Mouse (Mus musculus): ENCODE measurements at regions not wholly inside any gene's neighbourhood (a gene's known extent, or its start where the extent isn't known, plus 50 kb on each side); places are given as distances from the start of the nearest gene placed in this dataset.
"Not testable (repeated sequence)": the region's sequence is repeated elsewhere in the genome, so short reads cannot be mapped to it uniquely, and the experiment has no call there.

DNA sequence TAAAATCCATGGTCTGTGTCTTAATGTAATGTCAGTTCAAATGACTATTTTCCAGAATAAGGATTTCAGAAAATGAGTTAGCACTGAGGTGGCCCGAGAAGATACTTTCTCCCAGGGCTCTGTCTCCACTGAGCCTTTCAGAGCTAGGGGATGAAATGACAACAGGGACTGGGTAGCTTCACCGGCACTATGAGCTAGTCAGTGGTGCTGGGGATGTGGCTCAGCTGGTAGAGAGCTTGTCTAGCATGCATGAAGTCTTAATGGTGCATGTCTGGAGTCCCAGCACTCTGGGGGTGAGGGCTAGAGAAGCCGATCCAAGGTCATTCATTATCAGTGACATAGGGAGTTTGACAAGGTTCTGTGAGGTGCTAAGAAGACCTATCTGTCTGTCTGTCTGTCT, 75.1 kb upstream of the Rpl34 start:
- no peaks in the 10 kb centered on the region for H3K27me3 ChIP-seq (ENCODE audit: control insufficient read depth, insufficient read depth, low read length)
- no peak for ATAC-seq (ENCODE audit: low FRiP score)

GRCm38 (mm10) chr3:130804327-130804662, 74.1 kb upstream of the Rpl34 start:
- WGBS, result 78% methylated on average over 6 of the region's 6 CpGs
- Histone ChIP-seq H3K36me3 (replicated peaks; ENCODE audit: control insufficient read depth, insufficient read depth) (no peaks in the 10 kb centered on the region), H3K9ac (no peak overlapping the region), H3K4me1 (replicated peaks; ENCODE audit: control insufficient read depth, insufficient read depth, low read length) (no peaks in the 10 kb centered on the region), H3K27me3 (ENCODE audit: control insufficient read depth, insufficient read depth, low read length) (no peaks in the 10 kb centered on the region), H3K27ac (no peak overlapping the region), H3K4me2 (replicated peaks) (no peak overlapping the region), H3K4me3 (replicated peaks; ENCODE audit: low read length) (no peak overlapping the region), H3K9me3 (ENCODE audit: control insufficient read depth, low read length) (no peaks in the 10 kb centered on the region)
- ATAC-seq (ENCODE audit: low FRiP score), result no peak
- DNase-seq (ENCODE audit: low spot score), result no peak

More for the DNA sequence above, 75.1 kb upstream of the Rpl34 start:
- Histone ChIP-seq H3K4me1 (replicated peaks; ENCODE audit: control insufficient read depth, insufficient read depth, low read length) (no peaks in the 10 kb centered on the region), H3K27ac (no peak overlapping the region), H3K9ac (no peak overlapping the region), H3K4me3 (replicated peaks; ENCODE audit: low read length) (no peak overlapping the region), H3K36me3 (replicated peaks; ENCODE audit: control insufficient read depth, insufficient read depth) (no peaks in the 10 kb centered on the region), H3K9me3 (ENCODE audit: control insufficient read depth, low read length) (no peaks in the 10 kb centered on the region), H3K4me2 (replicated peaks) (no peak overlapping the region)
- WGBS, result 91% methylated on average over 3 of the region's 3 CpGs
- no peak for DNase-seq (ENCODE audit: low spot score)

GRCm38 (mm10) chr3:130803591-130804326, 73.6 kb upstream of the Rpl34 start:
- no peak for ATAC-seq (ENCODE audit: low FRiP score)
- Histone ChIP-seq H3K9me3 (ENCODE audit: control insufficient read depth, low read length) (no peaks in the 10 kb centered on the region), H3K9ac (no peak overlapping the region), H3K27me3 (ENCODE audit: control insufficient read depth, insufficient read depth, low read length) (no peaks in the 10 kb centered on the region), H3K4me1 (replicated peaks; ENCODE audit: control insufficient read depth, insufficient read depth, low read length) (no peaks in the 10 kb centered on the region), H3K4me3 (replicated peaks; ENCODE audit: low read length) (no peak overlapping the region), H3K36me3 (replicated peaks; ENCODE audit: control insufficient read depth, insufficient read depth) (no peaks in the 10 kb centered on the region), H3K27ac (no peak overlapping the region), H3K4me2 (replicated peaks) (no peak overlapping the region)
- 70% methylated on average over 12 of the region's 12 CpGs for WGBS
- peak; percentile 33 for DNase-seq (ENCODE audit: low spot score)

- ATAC-seq (ENCODE audit: low FRiP score) (no peak), DNase-seq (ENCODE audit: low spot score) (no peak)
- Histone ChIP-seq H3K27me3 (ENCODE audit: control insufficient read depth, insufficient read depth, low read length) (no peaks in the 10 kb centered on the region), H3K4me2 (replicated peaks) (no peak overlapping the region), H3K4me1 (replicated peaks; ENCODE audit: control insufficient read depth, insufficient read depth, low read length) (no peaks in the 10 kb centered on the region), H3K36me3 (replicated peaks; ENCODE audit: control insufficient read depth, insufficient read depth) (no peaks in the 10 kb centered on the region), H3K9me3 (ENCODE audit: control insufficient read depth, low read length) (no peaks in the 10 kb centered on the region), H3K27ac (no peak overlapping the region), H3K4me3 (replicated peaks; ENCODE audit: low read length) (no peak overlapping the region), H3K9ac (no peak overlapping the region)
- WGBS, result 92% methylated on average over 2 of the region's 2 CpGs
Observed at GRCm38 (mm10) chr3:130800016-130800415, 69.8 kb upstream of the Rpl34 start.

- not testable (repeated sequence) for DNase-seq (ENCODE audit: low spot score); ATAC-seq (ENCODE audit: low FRiP score)
Observed at GRCm38 (mm10) chr3:130797956-130798355, 67.8 kb upstream of the Rpl34 start.

DNA sequence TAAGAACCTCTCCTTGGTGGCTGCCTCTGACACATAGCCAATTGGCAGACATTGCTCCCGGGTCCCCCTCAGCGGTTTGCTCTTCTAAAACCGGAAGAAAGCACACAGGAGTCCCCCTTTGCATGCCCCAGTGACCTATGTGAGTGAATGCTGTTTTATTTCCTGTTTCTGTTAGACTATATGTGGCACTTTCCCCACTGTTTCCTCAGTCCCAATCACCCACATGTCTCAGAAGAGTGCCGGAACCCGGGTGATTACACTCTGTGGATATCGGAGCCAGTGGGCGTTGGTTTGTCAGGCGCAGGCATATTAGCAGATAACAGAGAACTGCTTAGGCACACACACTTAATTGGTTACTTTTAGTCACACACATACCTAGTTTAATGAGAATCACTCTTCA, 66.3 kb upstream of the Rpl34 start:
- Histone ChIP-seq H3K4me2 (replicated peaks) (no peak overlapping the region), H3K9ac (no peak overlapping the region), H3K36me3 (replicated peaks; ENCODE audit: control insufficient read depth, insufficient read depth) (no peaks in the 10 kb centered on the region), H3K27me3 (ENCODE audit: control insufficient read depth, insufficient read depth, low read length) (no peaks in the 10 kb centered on the region), H3K4me3 (replicated peaks; ENCODE audit: low read length) (no peak overlapping the region), H3K4me1 (replicated peaks; ENCODE audit: control insufficient read depth, insufficient read depth, low read length) (no peaks in the 10 kb centered on the region), H3K27ac (no peak overlapping the region), H3K9me3 (ENCODE audit: control insufficient read depth, low read length) (no peaks in the 10 kb centered on the region)
- DNase-seq (ENCODE audit: low spot score), result no peak
- 85% methylated on average over 8 of the region's 8 CpGs for WGBS
- no peak for ATAC-seq (ENCODE audit: low FRiP score)

More at GRCm38 (mm10) chr3:130797956-130798355, 67.8 kb upstream of the Rpl34 start:
- not testable (repeated sequence) for H3K27ac ChIP-seq; H3K4me3 ChIP-seq (replicated peaks; ENCODE audit: low read length); H3K27me3 ChIP-seq (ENCODE audit: control insufficient read depth, insufficient read depth, low read length); H3K4me1 ChIP-seq (replicated peaks; ENCODE audit: control insufficient read depth, insufficient read depth, low read length); H3K9ac ChIP-seq; H3K36me3 ChIP-seq (replicated peaks; ENCODE audit: control insufficient read depth, insufficient read depth); H3K9me3 ChIP-seq (ENCODE audit: control insufficient read depth, low read length); H3K4me2 ChIP-seq (replicated peaks)
- 83% methylated on average over 1 of the region's 1 CpGs for WGBS

GRCm38 (mm10) chr3:130795396-130795795, 65.2 kb upstream of the Rpl34 start:
- H3K27me3 ChIP-seq (ENCODE audit: control insufficient read depth, insufficient read depth, low read length), result no peaks in the 10 kb centered on the region
- H3K4me1 ChIP-seq (replicated peaks; ENCODE audit: control insufficient read depth, insufficient read depth, low read length), result no peaks in the 10 kb centered on the region
- H3K36me3 ChIP-seq (replicated peaks; ENCODE audit: control insufficient read depth, insufficient read depth), result no peaks in the 10 kb centered on the region
- no peak overlapping the region for H3K4me2 ChIP-seq (replicated peaks)
- no peaks in the 10 kb centered on the region for H3K9me3 ChIP-seq (ENCODE audit: control insufficient read depth, low read length)
- WGBS, result 78% methylated on average over 4 of the region's 4 CpGs
- DNase-seq (ENCODE audit: low spot score), result no peak
- H3K27ac ChIP-seq, result no peak overlapping the region
- H3K9ac ChIP-seq, result no peak overlapping the region
- no peak for ATAC-seq (ENCODE audit: low FRiP score)
- H3K4me3 ChIP-seq (replicated peaks; ENCODE audit: low read length), result no peak overlapping the region

GRCm38 (mm10) chr3:130794142-130794925, 64.1 kb upstream of the Rpl34 start:
- Histone ChIP-seq H3K9ac (no peak overlapping the region), H3K27me3 (ENCODE audit: control insufficient read depth, insufficient read depth, low read length) (no peaks in the 10 kb centered on the region), H3K4me1 (replicated peaks; ENCODE audit: control insufficient read depth, insufficient read depth, low read length) (no peaks in the 10 kb centered on the region), H3K27ac (no peak overlapping the region), H3K4me2 (replicated peaks) (no peak overlapping the region), H3K9me3 (ENCODE audit: control insufficient read depth, low read length) (no peaks in the 10 kb centered on the region), H3K36me3 (replicated peaks; ENCODE audit: control insufficient read depth, insufficient read depth) (no peaks in the 10 kb centered on the region), H3K4me3 (replicated peaks; ENCODE audit: low read length) (no peak overlapping the region)
- 35% methylated on average over 13 of the region's 13 CpGs for WGBS
- no peak for DNase-seq (ENCODE audit: low spot score)
- no peak for ATAC-seq (ENCODE audit: low FRiP score)

GRCm38 (mm10) chr3:130780706-130781240, 50.6 kb upstream of the Rpl34 start:
- DNase-seq (ENCODE audit: low spot score) (no peak), ATAC-seq (ENCODE audit: low FRiP score) (no peak)
- Histone ChIP-seq H3K27me3 (ENCODE audit: control insufficient read depth, insufficient read depth, low read length) (no peaks in the 10 kb centered on the region), H3K36me3 (replicated peaks; ENCODE audit: control insufficient read depth, insufficient read depth) (no peaks in the 10 kb centered on the region), H3K4me3 (replicated peaks; ENCODE audit: low read length) (no peak overlapping the region), H3K9ac (no peak overlapping the region), H3K4me2 (replicated peaks) (no peak overlapping the region), H3K9me3 (ENCODE audit: control insufficient read depth, low read length) (no peaks in the 10 kb centered on the region), H3K4me1 (replicated peaks; ENCODE audit: control insufficient read depth, insufficient read depth, low read length) (no peaks in the 10 kb centered on the region), H3K27ac (no peak overlapping the region)
- 82% methylated on average over 11 of the region's 11 CpGs for WGBS

All from hindbrain, embryonic 14.5 days (tissue).